Mouse (Mus musculus) ES-Bruce4 (cell line): Measurements from ENCODE around the gene Farp2.

Experiments used
- CTCF ChIP-seq: IDR thresholded peaks from one replicate; pipeline ENCODE4 v1.8.1; 2011; ENCODE audit warnings: low read depth, low read length
- POLR2A ChIP-seq: IDR thresholded peaks from one replicate; pipeline ENCODE4 v1.8.1; 2011; ENCODE audit warnings: low read length; ENCODE audit not compliant: insufficient read depth

GRCm38 (mm10) chr1:93479476-93480083 is 32.3 kb upstream of the Farp2 start:
- TF ChIP-seq CTCF = no peak
- no peak for TF ChIP-seq POLR2A
